Mouse (Mus musculus) liver, adult 2 months (tissue): ENCODE measurements around the gene Hint1. TPM values are rescaled to one million over a fixed set of nuclear protein-coding genes. Genes with fewer than 3 reads are reported as not detected.

ENCODE experiments used
- DNase-seq: peaks from one replicate; pipeline ENCODE4 v3.0.0-alpha.2; 2011; ENCODE audit warnings: low read depth, low spot score; ENCODE audit errors: extremely low read depth
- H3K27ac ChIP-seq: fragments of 200-500 bp; replicated peaks from 2 replicates; pipeline ENCODE4 v1.5.1; 2012; ENCODE audit warnings: low read depth, mild to moderate bottlenecking, control low read depth, inconsistent platforms, low read length; ENCODE audit not compliant: insufficient read depth
- H3K27me3 ChIP-seq: fragments of 200-500 bp; 2 replicates; pipeline ENCODE4 v1.6.1; 2012; ENCODE audit warnings: mild to moderate bottlenecking, moderate library complexity, low read length, inconsistent platforms; ENCODE audit not compliant: control insufficient read depth, insufficient read depth
- H3K36me3 ChIP-seq: fragments of 200-500 bp; 2 replicates; pipeline ENCODE4 v1.6.1; 2012; ENCODE audit warnings: low read length, inconsistent platforms; ENCODE audit not compliant: control insufficient read depth, insufficient read depth
- H3K4me1 ChIP-seq: fragments of 200-500 bp; 2 replicates; pipeline ENCODE4 v1.6.1; 2011; ENCODE audit warnings: low read length; ENCODE audit not compliant: control insufficient read depth, insufficient read depth
- H3K4me3 ChIP-seq: fragments of 200-500 bp; 2 replicates; pipeline ENCODE4 v1.5.1; 2011; ENCODE audit warnings: low read depth, mild to moderate bottlenecking, control low read depth, low read length, moderate library complexity; ENCODE audit not compliant: insufficient read depth
- H3K79me2 ChIP-seq: fragments of 200-500 bp; 2 replicates; pipeline ENCODE4 v1.6.1; 2012; ENCODE audit warnings: inconsistent platforms, mild to moderate bottlenecking, low read length, moderate library complexity; ENCODE audit not compliant: control insufficient read depth, insufficient read depth
- H3K9ac ChIP-seq: fragments of 200-500 bp; 2 replicates; pipeline ENCODE4 v1.6.1; 2012; ENCODE audit warnings: low read depth, mild to moderate bottlenecking, control low read depth, inconsistent platforms, low read length
- CTCF ChIP-seq: fragments of 200-500 bp; IDR thresholded peaks from 2 replicates; pipeline ENCODE4 v1.5.1; 2011; ENCODE audit warnings: low read depth, low read length, control low read depth
- POLR2A ChIP-seq: fragments of 200-500 bp; IDR thresholded peaks from 2 replicates; pipeline ENCODE4 v1.6.1; 2011; ENCODE audit warnings: low read length, control low read depth; ENCODE audit not compliant: insufficient read depth; ENCODE audit errors: extremely low read depth
- WGBS: fragments of 180-500 bp; shearing (Covaris S2); methylation state at CpG from one replicate; pipeline ENCODE4 v1.1.7; 2018; 5-methylcytosine and 5-hydroxymethylcytosine counted together
- polyA plus RNA-seq: library from polyadenylated mRNA; depleted of rRNA; stranded (reverse); fragments of >200 nt; gene quantifications from 2 replicates; pipeline ENCODE4 v1.2.3, GENCODE M21; 2012
- total RNA-seq: library from RNA; depleted of rRNA; stranded (reverse); fragments of >200 nt; gene quantifications from 2 replicates; pipeline ENCODE4 v1.2.3, GENCODE M21; 2014

The Hint1 gene
- total and polyA plus RNA-seq, 2 experiments: 629 to 664 TPM

GRCm38 (mm10) chr11:54905086-54905485, 38.9 kb downstream of the Hint1 start:
- 93% methylated on average over 3 of the region's 3 CpGs for WGBS
- H3K9ac ChIP-seq: no peak overlapping the region
- H3K36me3 ChIP-seq: no peaks in the 10 kb centered on the region
- no peaks in the 10 kb centered on the region for H3K4me1 ChIP-seq
- no peak for TF ChIP-seq POLR2A
- TF ChIP-seq CTCF: no peak
- no peak for DNase-seq
- H3K27me3 ChIP-seq: peaks cover 3% of the 10 kb centered on the region; the same call in 1 of the 2 replicates
- no peak overlapping the region for H3K27ac ChIP-seq
- no peaks in the 10 kb centered on the region for H3K79me2 ChIP-seq
- no peak overlapping the region for H3K4me3 ChIP-seq

- Histone ChIP-seq H3K27ac (no peak overlapping the region), H3K36me3 (no peaks in the 10 kb centered on the region), H3K9ac (no peak overlapping the region), H3K4me1 (no peaks in the 10 kb centered on the region), H3K4me3 (no peak overlapping the region), H3K27me3 (peaks cover 3% of the 10 kb centered on the region; the same call in 1 of the 2 replicates), H3K79me2 (no peaks in the 10 kb centered on the region)
- peak; percentile 39 for DNase-seq
- WGBS: 22% methylated on average over 4 of the region's 4 CpGs
- no peak for TF ChIP-seq CTCF
- no peak for TF ChIP-seq POLR2A
Measured at GRCm38 (mm10) chr11:54905931-54906330, 39.7 kb downstream of the Hint1 start.

DNA sequence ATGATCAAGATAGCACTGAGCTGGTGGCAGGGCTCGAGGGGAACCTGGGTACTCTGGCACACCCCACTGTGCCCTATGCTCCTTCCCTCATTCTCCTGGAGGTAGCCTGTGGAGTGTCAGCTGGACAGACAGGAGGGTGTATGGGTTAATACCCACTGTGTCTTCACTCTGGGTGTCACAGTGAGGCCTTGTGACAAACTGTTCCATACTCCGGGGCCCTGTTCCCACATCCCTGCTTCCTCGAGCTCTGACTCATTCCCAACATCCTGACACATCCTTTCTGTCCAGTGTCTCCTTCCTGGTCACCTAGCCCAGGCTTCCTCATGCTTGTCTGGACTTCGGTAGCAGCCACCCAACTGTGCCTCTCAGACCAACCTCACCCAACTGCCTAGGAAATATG, 40.3 kb downstream of the Hint1 start:
- DNase-seq: no peak
- WGBS: 67% methylated on average over 4 of the region's 4 CpGs
- Histone ChIP-seq H3K9ac (no peak overlapping the region), H3K4me1 (no peaks in the 10 kb centered on the region), H3K79me2 (no peaks in the 10 kb centered on the region), H3K36me3 (no peaks in the 10 kb centered on the region), H3K4me3 (no peak overlapping the region), H3K27me3 (peaks cover 3% of the 10 kb centered on the region; the same call in 1 of the 2 replicates), H3K27ac (no peak overlapping the region)
- TF ChIP-seq POLR2A (no peak), CTCF (no peak)

DNA sequence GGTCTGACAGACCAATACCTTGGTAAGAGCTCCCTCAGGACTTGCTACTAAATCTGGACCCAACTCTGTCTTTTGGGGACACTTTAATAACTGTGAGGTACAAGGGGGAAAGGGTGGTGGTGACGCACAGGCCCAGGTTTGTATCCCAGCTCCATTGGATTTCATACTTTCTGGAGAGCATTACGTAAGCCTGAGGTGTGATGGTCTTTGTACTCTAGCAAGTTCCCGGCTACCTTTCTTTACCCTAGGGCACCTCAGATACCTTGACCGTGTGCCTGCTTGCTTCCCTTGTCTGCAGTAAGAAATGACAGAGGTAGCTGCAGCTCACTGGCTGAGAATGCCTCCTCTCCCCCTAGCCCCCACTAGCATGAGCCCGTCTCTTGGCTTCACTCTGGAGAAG, 41.1 kb downstream of the Hint1 start:
- Histone ChIP-seq H3K27me3 (peaks cover 3% of the 10 kb centered on the region; the same call in 1 of the 2 replicates), H3K9ac (no peak overlapping the region), H3K36me3 (no peaks in the 10 kb centered on the region; the same call in 1 of the 2 replicates), H3K79me2 (no peaks in the 10 kb centered on the region), H3K27ac (no peak overlapping the region), H3K4me3 (no peak overlapping the region), H3K4me1 (no peaks in the 10 kb centered on the region)
- 71% methylated on average over 5 of the region's 5 CpGs for whole genome bisulfite sequencing
- DNase-seq: peak; percentile 43
- no peak for TF ChIP-seq POLR2A
- TF ChIP-seq CTCF: no peak

DNA sequence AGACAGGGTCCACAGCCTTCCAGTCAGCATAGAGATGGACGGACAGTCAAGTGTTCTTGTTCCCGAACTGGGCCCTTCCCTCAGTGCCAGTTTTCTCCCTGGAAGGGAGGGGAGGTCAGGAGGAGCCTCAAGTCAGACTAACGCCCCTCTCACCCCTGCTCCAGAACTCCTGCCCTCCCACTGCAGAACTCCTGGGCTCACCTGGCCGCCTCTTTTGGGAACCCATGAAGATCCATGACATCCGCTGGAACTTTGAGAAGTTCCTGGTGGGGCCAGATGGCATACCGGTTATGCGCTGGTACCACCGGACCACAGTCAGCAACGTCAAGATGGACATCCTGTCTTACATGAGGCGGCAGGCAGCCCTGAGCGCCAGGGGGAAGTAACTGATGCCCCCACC, 43.1 kb downstream of the Hint1 start:
- Histone ChIP-seq H3K36me3 (peaks cover 2% of the 10 kb centered on the region; the same call in 1 of the 2 replicates), H3K79me2 (no peaks in the 10 kb centered on the region), H3K27me3 (no peaks in the 10 kb centered on the region), H3K4me1 (no peaks in the 10 kb centered on the region), H3K9ac (no peak overlapping the region), H3K27ac (no peak overlapping the region), H3K4me3 (no peak overlapping the region)
- no peak for DNase-seq
- TF ChIP-seq CTCF (no peak), POLR2A (no peak)
- 97% methylated on average over 11 of the region's 11 CpGs for WGBS

DNA sequence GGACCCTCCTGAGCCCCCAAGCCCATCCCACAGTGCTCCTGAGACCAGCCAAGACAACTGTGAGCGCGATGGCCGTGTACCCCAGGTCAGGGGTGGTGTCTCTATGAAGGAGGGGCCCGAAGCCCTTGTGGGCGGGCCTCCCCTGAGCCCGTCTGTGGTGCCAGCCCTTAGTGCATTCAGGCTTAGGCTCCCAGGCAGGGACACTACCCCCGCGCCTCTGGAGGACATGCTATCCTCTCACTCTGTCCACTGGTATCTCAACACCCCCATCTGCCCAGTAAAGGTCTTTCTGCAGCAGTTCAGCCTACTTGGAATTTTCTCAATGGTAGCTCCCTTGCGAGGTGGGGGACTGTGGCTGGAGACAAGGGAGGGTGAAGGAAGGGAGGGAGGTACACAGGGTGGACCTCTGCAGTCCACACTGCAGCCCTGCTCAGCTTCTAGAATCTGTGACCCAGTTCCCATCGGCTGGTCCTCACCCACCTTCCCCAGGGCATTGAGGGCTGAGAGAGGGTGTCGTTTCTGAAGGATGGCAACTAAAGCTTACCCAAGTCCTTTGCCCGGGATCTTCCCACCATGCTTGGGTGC, 44.0 kb downstream of the Hint1 start:
- Histone ChIP-seq H3K9ac (no peak overlapping the region), H3K27ac (no peak overlapping the region), H3K4me1 (no peaks in the 10 kb centered on the region), H3K27me3 (no peaks in the 10 kb centered on the region), H3K36me3 (peaks cover 2% of the 10 kb centered on the region; the same call in 1 of the 2 replicates), H3K4me3 (no peak overlapping the region), H3K79me2 (no peaks in the 10 kb centered on the region)
- 92% methylated on average over 12 of the region's 12 CpGs for WGBS
- TF ChIP-seq CTCF (no peak), POLR2A (no peak)
- no peak for DNase-seq
